Mouse (Mus musculus) E14TG2a.4 (cell line): ENCODE data around the gene Krt27.

Source experiments
- CTCF ChIP-seq: conservative IDR thresholded peaks from 2 replicates; pipeline ENCODE4 v1.5.1; 2014; ENCODE audit warnings: low read length
- NANOG ChIP-seq: IDR thresholded peaks from 2 replicates; pipeline ENCODE4 v1.6.1; 2014; ENCODE audit warnings: borderline replicate concordance, low read length, mixed read lengths

DNA sequence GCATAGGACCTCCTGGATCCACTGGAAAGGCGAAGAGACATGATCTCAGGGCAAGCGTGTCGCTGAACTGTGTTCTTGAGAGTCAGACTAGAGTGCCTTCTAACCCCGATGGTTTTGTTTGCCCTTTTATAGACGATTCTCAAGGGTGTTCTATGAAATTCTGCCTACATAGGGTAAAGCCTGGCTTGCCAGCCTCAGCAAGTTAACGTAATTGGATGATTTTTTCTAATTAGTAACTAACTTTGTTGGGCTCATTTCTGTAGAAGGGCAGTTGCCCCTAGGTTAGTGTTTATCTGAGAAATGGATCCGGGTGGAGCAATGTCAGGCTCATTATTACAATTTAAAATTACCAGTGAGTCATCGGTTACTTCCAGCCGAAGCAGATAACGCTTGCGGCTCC, 28.1 kb downstream of the Krt27 start, which contains the start of gene Krt25:
- TF ChIP-seq CTCF, result no peak
- no peak for TF ChIP-seq NANOG
